In the genomic region with DNA sequence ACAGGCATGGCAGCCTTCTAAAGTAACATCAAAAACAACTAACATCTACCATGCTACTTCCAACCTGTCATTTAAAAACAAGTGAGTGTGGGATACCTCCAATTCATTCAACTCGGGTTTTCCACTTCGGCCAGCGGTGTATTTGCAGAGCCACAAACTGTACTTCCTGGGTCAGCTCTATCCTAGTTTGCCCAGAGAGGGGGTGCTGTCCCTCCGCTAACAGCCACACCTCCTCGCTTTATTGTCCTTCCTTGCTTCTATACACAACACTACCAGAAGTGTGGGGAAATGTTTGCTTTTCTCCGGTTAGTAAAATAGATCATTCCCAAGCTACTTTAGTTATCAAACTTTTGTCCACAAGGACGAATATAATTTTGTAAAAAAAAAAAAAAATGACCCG, we compare ENCODE assay signal across 7 mouse cellular contexts. TPM values are rescaled to one million over a fixed set of nuclear protein-coding genes. Genes with fewer than 3 reads are reported as not detected.
DNase-seq lines count a peak whose midpoint lies in the region; ATAC-seq and TF ChIP-seq lines count a peak whose summit lies in the region.

No protein-coding gene starts in this region.

- peaks cover 26% of the 10 kb centered on the region for H3K36me3 ChIP-seq in lung, embryonic 14.5 days (ENCODE audit: insufficient read depth)
- no peaks in the 10 kb centered on the region; the same call in 1 of the 2 replicates for H3K36me3 ChIP-seq in forebrain, embryonic 11.5 days (ENCODE audit: control insufficient read depth, insufficient read depth, low read length)
- peaks cover 27% of the 10 kb centered on the region for H3K36me3 ChIP-seq in liver, embryonic 12.5 days
- H3K36me3 ChIP-seq in stomach, postnatal 0 days (ENCODE audit: control insufficient read depth, insufficient read depth, low read length) = peaks cover 2% of the 10 kb centered on the region; the same call in 1 of the 2 replicates

- H3K4me2 ChIP-seq in lung, embryonic 14.5 days = peak overlapping the region; percentile 97
- peak overlapping the region; percentile 95 for H3K4me2 ChIP-seq in forebrain, embryonic 11.5 days (ENCODE audit: low read depth, low read length, severe bottlenecking)
- peak overlapping the region; percentile 99 for H3K4me2 ChIP-seq in liver, embryonic 12.5 days
- H3K4me2 ChIP-seq in stomach, postnatal 0 days (replicated peaks; ENCODE audit: low read depth) = peak overlapping the region; percentile 80

- 0 out of 2 replicates have a peak, but pooled peaks cover 3% of the 10 kb centered on the region for H3K4me1 ChIP-seq in lung, embryonic 14.5 days (ENCODE audit: insufficient read depth)
- H3K4me1 ChIP-seq in forebrain, embryonic 11.5 days (replicated peaks; ENCODE audit: control insufficient read depth, insufficient read depth, low read length) = peaks cover 5% of the 10 kb centered on the region; the same call in 1 of the 2 replicates
- H3K4me1 ChIP-seq in liver, embryonic 12.5 days = peaks cover 23% of the 10 kb centered on the region
- 0 out of 2 replicates have a peak, but pooled peaks cover 2% of the 10 kb centered on the region for H3K4me1 ChIP-seq in stomach, postnatal 0 days (replicated peaks; ENCODE audit: control insufficient read depth, insufficient read depth)

- no peaks in the 10 kb centered on the region for H3K9me3 ChIP-seq in lung, embryonic 14.5 days (ENCODE audit: low read depth, low read length)
- no peaks in the 10 kb centered on the region for H3K9me3 ChIP-seq in forebrain, embryonic 11.5 days (ENCODE audit: control insufficient read depth, low read length)
- H3K9me3 ChIP-seq in liver, embryonic 12.5 days (replicated peaks) = no peaks in the 10 kb centered on the region
- H3K9me3 ChIP-seq in stomach, postnatal 0 days (ENCODE audit: control insufficient read depth, low read length) = no peaks in the 10 kb centered on the region

- no peak overlapping the region for H3K27ac ChIP-seq in lung, embryonic 14.5 days (ENCODE audit: low read depth)
- no peak overlapping the region for H3K27ac ChIP-seq in forebrain, embryonic 11.5 days (ENCODE audit: low read depth, low read length)
- H3K27ac ChIP-seq in liver, embryonic 12.5 days = no peak overlapping the region
- no peak overlapping the region for H3K27ac ChIP-seq in stomach, postnatal 0 days (replicated peaks)

- whole genome bisulfite sequencing in lung, embryonic 14.5 days = 3% methylated on average over 8 of the region's 8 CpGs
- WGBS in forebrain, embryonic 11.5 days = 24% methylated on average over 8 of the region's 8 CpGs
- 18% methylated on average over 8 of the region's 8 CpGs for WGBS in liver, embryonic 12.5 days (ENCODE audit: insufficient replicate concordance)
- 9% methylated on average over 8 of the region's 8 CpGs for WGBS in stomach, postnatal 0 days

- H3K27me3 ChIP-seq in lung, embryonic 14.5 days (ENCODE audit: insufficient read depth, low read length) = no peaks in the 10 kb centered on the region
- no peaks in the 10 kb centered on the region for H3K27me3 ChIP-seq in forebrain, embryonic 11.5 days (ENCODE audit: control insufficient read depth, insufficient read depth, low read length)
- no peaks in the 10 kb centered on the region for H3K27me3 ChIP-seq in liver, embryonic 12.5 days (replicated peaks)
- no peaks in the 10 kb centered on the region for H3K27me3 ChIP-seq in stomach, postnatal 0 days (ENCODE audit: control insufficient read depth, insufficient read depth, low read length)

- peak; percentile 19; the same call in 1 of the 2 replicates for ATAC-seq in lung, embryonic 14.5 days (ENCODE audit: insufficient read depth)
- ATAC-seq in forebrain, embryonic 11.5 days (replicated peaks; ENCODE audit: low FRiP score) = no peak
- no peak for ATAC-seq in liver, embryonic 12.5 days
- ATAC-seq in stomach, postnatal 0 days (ENCODE audit: low FRiP score, low TSS enrichment) = no peak; the same call in 1 of the 2 replicates
- ATAC-seq in megakaryocyte-erythroid progenitor cell, adult 5-6 weeks (replicated peaks; ENCODE audit: low FRiP score, low TSS enrichment, poor library complexity, severe bottlenecking) = no peak

- TF ChIP-seq EP300 in stomach, postnatal 0 days (optimal IDR thresholded peaks at IDR 0.05) = no peak

- no peak for TF ChIP-seq CTCF in lung, embryonic 14.5 days (IDR thresholded peaks at IDR 0.05; ENCODE audit: low read depth)
- TF ChIP-seq CTCF in stomach, postnatal 0 days (IDR thresholded peaks at IDR 0.05; ENCODE audit: low read depth) = peak; percentile 33; the same call in 1 of the 2 replicates

- peak overlapping the region; percentile 68 for H3K9ac ChIP-seq in lung, embryonic 14.5 days
- no peak overlapping the region for H3K9ac ChIP-seq in forebrain, embryonic 11.5 days (ENCODE audit: low read length)
- H3K9ac ChIP-seq in liver, embryonic 12.5 days = 0 out of 2 replicates have a peak overlapping the region, but pooled peaks have one; percentile 7
- H3K9ac ChIP-seq in stomach, postnatal 0 days (ENCODE audit: low read length) = peak overlapping the region; percentile 4; the same call in 1 of the 2 replicates

- DNase-seq in lung, embryonic 14.5 days = peak; percentile 28
- no peak for DNase-seq in lung, postnatal 4 days
- DNase-seq in forebrain, embryonic 11.5 days (ENCODE audit: low spot score) = no peak
- DNase-seq in stomach, postnatal 0 days (ENCODE audit: low spot score) = peak; percentile 53
- DNase-seq in right cerebral cortex, adult 18-20 months = no peak

- H3K4me3 ChIP-seq in lung, embryonic 14.5 days (ENCODE audit: low read depth, low read length) = peak overlapping the region; percentile 71
- peak overlapping the region; percentile 65 for H3K4me3 ChIP-seq in forebrain, embryonic 11.5 days (ENCODE audit: low read depth, low read length)
- peak overlapping the region; percentile 77 for H3K4me3 ChIP-seq in liver, embryonic 12.5 days
- peak overlapping the region; percentile 71 for H3K4me3 ChIP-seq in stomach, postnatal 0 days (ENCODE audit: low read depth, low read length)

RNA-seq across cellular contexts. Expression of gene Pgm3, which starts 0.7 kb away (rescaled TPM):
- polyA plus RNA-seq in lung, embryonic 14.5 days (2014; fragmentation: Nextera tagmentation; extraction: Ambion mirVana) = 35.1 and 37.7 TPM in 2 replicates
- 35.6 and 36.0 TPM in 2 replicates for polyA plus RNA-seq in forebrain, embryonic 11.5 days (2014; fragmentation: Nextera tagmentation; extraction: Ambion mirVana)
- polyA plus RNA-seq in liver, embryonic 12.5 days (2016; fragmentation: Nextera tagmentation; extraction: Ambion mirVana) = 17.4 and 17.7 TPM in 2 replicates
- 18.0 and 21.2 TPM in 2 replicates for polyA plus RNA-seq in stomach, postnatal 0 days (2015; fragmentation: Nextera tagmentation; extraction: Ambion mirVana)
- total RNA-seq in megakaryocyte-erythroid progenitor cell, adult 5-6 weeks (2014; fragmentation: Nextera tagmentation) = 4.7 and 11.3 TPM in 2 replicates
- total RNA-seq in megakaryocyte-erythroid progenitor cell, adult 5-6 weeks (2017) = 7.3 and 14.8 TPM in 2 replicates

RNA-seq across cellular contexts. Expression of gene Rwdd2a, which starts 0.8 kb away (rescaled TPM):
- polyA plus RNA-seq in lung, embryonic 14.5 days (2014; fragmentation: Nextera tagmentation; extraction: Ambion mirVana) = 4.1 and 5.3 TPM in 2 replicates
- 3.3 and 3.8 TPM in 2 replicates for polyA plus RNA-seq in forebrain, embryonic 11.5 days (2014; fragmentation: Nextera tagmentation; extraction: Ambion mirVana)
- 1.6 and 2.1 TPM in 2 replicates for polyA plus RNA-seq in liver, embryonic 12.5 days (2016; fragmentation: Nextera tagmentation; extraction: Ambion mirVana)
- 1.7 and 1.8 TPM in 2 replicates for polyA plus RNA-seq in stomach, postnatal 0 days (2015; fragmentation: Nextera tagmentation; extraction: Ambion mirVana)
- 1.2 TPM in 1 of 2 replicates, not detected in the other for total RNA-seq in megakaryocyte-erythroid progenitor cell, adult 5-6 weeks (2014; fragmentation: Nextera tagmentation)
- total RNA-seq in megakaryocyte-erythroid progenitor cell, adult 5-6 weeks (2017) = 1.1 TPM in 1 of 2 replicates, not detected in the other

Comparison
In these comparisons a context has a peak if more than half of its experiments do, and no peak if none do; other contexts are left out.
1. DNase-seq: peak in lung, embryonic 14.5 days (single experiment) and stomach, postnatal 0 days (single experiment); none in lung, postnatal 4 days (0 of 2), forebrain, embryonic 11.5 days (single experiment) and right cerebral cortex, adult 18-20 months (single experiment).
2. Peak in every context shown above with its lines, with median percentiles within 50 percentile points of each other: H3K4me2 ChIP-seq and H3K4me3 ChIP-seq.